Mouse (Mus musculus): Measurements from ENCODE around the gene Lcor.

Gene Lcor

GRCm38 (mm10) chr19:41482190-41482908 lies at the start of gene Lcor:
TSS of gene Lcor (plus strand) at chr19:41482637.
- DNase-seq: peak; percentile 78

DNA sequence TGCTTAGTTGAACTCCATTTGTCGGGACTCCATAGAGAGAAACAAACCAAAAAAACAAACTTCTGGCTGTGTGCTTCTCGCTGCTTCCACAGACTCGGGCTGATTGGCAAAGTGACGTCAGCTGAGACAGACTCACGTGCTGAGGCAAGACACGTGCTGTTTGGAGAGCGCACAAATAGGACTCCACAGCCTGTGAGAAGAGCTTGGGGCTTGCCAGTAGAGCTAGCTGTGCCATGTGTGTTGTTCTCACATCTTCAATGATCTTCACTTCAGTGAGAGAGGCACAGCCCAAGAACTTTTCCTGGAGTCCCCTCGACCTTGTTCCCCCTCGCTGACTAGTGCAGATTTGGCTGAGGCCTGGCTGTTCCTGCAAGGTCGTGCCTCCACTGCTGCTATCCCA lies 47.1 kb upstream of the Lcor start:
- no peak for DNase-seq

GRCm38 (mm10) chr19:41436461-41436860 lies 46.0 kb upstream of the Lcor start:
- DNase-seq: no peak

DNA sequence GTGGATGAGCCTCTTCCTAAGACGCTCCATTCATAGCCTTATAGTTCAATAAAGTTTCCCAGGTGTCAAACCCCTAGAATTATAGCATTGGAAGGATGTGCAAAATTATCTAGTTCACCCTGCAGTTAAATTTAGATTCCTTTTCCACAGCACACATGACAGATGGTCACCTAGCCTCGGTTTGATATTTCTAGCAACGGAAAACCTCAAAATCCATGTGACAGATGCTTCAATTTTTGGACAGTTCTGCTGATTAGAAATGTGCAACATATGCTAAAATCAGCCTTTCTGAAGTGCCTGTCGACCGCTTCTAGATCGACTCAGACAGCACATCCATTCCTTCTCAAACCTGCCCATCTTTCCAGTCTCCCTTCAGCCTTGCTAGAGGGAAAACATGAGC lies 43.5 kb upstream of the Lcor start:
- DNase-seq: no peak

- DNase-seq: no peak
These were observed 41.0 kb upstream of the Lcor start for GRCm38 (mm10) chr19:41441446-41441845.

DNA sequence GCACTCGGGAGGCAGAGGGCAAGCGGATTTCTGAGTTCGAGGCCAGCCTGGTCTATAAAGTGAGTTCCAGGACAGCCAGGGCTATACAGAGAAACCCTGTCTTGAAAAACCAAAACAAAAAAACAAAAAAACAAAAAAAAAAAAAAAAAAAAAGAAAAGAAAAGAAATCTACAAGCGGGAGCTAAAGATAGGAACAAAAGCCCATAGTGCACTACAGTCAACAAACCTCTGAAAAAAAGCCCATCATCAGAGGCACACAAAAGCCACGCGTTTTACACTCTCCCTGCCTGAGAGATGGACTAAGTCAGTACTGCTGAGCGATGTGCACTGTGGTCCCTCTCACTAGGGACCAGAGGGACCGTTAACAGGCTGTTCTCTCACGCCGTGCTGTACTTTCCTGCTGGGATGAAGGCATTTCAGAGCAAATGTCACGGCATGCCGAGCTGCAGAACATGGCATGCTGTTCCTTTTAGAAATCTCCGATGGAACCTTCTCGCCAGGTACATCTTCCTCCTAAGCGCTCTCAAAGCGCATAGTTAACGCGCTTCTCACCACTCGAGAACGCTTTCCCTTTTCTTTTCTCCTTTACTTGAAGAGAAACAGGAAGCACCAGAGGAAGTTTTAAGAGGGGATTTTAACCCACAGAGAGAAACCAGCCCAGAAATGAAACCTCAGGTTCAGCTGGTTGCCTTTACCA lies 40.4 kb upstream of the Lcor start:
- DNase-seq: no peak

DNA sequence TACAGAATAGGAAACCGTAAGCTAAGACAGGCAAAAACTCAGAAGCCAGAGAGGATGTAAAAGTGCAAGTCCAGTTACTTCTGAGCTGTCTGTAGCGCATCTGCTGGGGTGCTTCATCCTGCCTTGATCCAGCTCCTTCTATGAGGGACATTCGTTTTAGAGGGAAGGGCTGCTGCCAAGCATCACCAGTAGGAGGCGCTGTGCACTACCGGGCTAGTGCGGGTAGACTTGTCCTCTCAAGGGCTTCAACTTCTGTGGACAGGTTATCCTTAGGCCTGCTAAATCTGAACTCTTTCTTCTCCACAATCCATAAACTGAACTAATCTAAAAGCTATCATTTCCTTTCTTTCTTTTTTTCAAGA lies 39.8 kb upstream of the Lcor start:
- peak; percentile 75 for DNase-seq

- DNase-seq: no peak
These were observed 37.9 kb upstream of the Lcor start for GRCm38 (mm10) chr19:41444491-41444890.

DNA sequence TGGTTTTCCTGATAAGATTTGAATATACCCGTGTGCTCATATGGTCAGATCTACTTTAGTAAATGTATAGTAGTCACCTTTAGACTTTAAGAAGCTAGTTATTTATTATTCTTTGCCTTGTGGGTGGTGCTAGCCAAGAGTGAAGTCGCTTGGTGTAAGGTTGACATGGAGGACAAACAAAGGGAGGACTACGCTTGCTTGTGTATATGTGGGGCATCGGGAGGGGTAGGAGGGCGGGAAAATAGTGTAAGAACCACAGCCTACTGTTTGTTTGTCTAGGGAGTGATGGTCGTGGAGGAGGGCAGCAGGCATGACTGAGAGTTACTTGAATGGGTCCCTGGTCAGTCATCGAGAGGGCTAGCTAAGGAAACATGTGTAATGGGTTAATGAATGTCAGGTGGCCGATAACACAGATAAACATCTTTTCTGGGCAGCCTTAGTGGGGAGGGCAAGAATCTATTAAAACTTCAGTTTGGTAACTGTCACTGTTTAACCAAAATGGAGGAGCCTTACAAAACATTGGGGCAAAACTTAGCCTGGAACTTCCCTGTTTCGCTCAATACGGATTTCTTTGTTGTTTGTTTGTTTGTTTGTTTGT lies 37.3 kb upstream of the Lcor start:
- no peak for DNase-seq

DNA sequence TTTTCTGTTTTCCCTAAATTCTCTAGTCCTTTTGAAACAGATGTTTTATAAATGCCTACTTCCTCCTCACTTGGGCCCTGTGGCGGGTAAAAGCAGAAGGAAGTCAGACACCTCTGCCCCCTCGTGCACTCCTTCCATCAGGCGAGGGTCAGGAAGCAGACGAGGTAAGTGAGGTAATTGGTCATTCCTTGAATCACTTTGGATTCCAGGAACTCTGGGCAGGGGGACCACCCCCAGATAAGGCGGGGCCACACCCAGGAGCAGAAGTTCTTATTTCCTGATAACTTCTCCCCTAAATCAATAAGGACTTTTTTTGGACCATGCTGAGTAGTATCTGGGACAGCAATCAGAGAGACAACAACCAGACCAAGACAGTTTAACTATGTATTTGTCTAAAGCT lies 36.7 kb upstream of the Lcor start:
- peak; percentile 35 for DNase-seq

GRCm38 (mm10) chr19:41447166-41447565 lies 35.3 kb upstream of the Lcor start:
- DNase-seq: no peak

- DNase-seq: no peak
These were observed 34.7 kb upstream of the Lcor start for GRCm38 (mm10) chr19:41447760-41448159.

GRCm38 (mm10) chr19:41449415-41450075 lies 32.9 kb upstream of the Lcor start:
- DNase-seq: no peak

GRCm38 (mm10) chr19:41452166-41452565 lies 30.3 kb upstream of the Lcor start:
- no peak for DNase-seq

- no peak for DNase-seq
These were observed 27.8 kb upstream of the Lcor start for GRCm38 (mm10) chr19:41454601-41455000.

- DNase-seq: no peak
These were observed 27.3 kb upstream of the Lcor start for GRCm38 (mm10) chr19:41455091-41455626.

- DNase-seq: no peak
These were observed 25.3 kb upstream of the Lcor start for GRCm38 (mm10) chr19:41457181-41457580.

- no peak for DNase-seq
These were observed 20.2 kb upstream of the Lcor start for GRCm38 (mm10) chr19:41462166-41462735.

DNA sequence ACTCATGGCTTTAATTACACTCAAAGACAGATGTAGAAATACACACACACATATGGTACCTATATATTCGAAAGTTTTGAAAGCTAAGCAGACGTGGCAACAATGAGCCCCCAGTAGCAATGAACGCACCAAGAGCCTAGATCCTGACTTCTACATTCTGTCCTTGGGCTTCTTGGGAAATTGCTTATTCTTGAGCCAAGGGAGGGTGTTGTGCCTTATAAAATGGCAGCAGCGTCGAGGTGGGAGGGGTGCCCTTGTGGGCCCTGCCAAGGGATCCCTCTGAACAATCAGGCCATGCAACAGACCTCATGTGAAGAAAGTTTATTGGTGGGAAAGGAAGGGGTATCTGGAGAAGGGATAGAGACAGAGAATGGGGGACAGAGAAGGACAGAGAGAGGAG lies 18.6 kb upstream of the Lcor start:
- no peak for DNase-seq

GRCm38 (mm10) chr19:41466475-41466874 lies 16.0 kb upstream of the Lcor start:
- DNase-seq: no peak

GRCm38 (mm10) chr19:41473566-41474135 lies 8.8 kb upstream of the Lcor start:
- no peak for DNase-seq

DNA sequence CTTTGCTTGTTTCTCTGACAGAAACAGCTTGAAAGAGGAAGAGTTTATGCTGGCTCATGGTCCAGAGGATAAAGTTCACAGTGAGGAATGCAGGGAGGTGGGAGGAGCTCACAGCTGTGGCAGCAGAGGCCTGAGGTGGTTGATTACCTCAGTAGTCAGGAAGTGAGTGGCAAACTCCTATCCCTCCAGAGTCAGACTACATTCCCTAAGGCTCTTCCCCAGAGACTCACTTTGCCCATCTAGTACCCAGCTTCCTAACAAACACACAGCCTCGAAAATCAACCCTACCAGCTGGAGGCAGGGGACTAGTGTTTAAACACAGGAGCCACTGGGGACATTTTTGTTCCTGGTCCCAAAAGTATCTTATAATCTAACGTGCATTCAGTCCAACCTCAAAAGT lies 7.5 kb upstream of the Lcor start:
- DNase-seq: peak; percentile 43

Measured in lung, postnatal 36 days (tissue).